Mouse (Mus musculus): ENCODE measurements at regions not wholly inside any gene's neighbourhood (a gene's known extent, or its start where the extent isn't known, plus 50 kb on each side); places are given as distances from the start of the nearest gene placed in this dataset.

DNA sequence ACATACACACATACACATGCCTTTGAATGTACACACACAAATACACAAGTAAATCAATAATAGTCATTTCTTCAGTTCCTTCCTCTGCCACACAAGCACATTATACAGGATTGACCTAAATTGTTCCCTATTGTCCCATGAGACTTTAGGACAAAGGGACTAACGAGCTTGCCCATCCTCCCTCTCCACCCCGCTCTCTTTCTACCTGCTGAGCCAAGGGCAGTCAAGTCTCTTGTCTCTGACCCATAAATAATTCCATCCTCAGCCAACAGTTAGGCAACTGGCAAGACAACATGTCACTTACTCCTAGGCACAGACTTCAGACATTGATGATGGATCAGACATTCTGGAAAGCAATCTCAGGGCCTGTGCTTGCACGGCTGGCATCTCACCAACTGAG is 56.3 kb upstream of the Kcnk2 start:
- DNase-seq = no peak

Measured in kidney, adult 11 months (tissue).